Mouse (Mus musculus) small intestine, adult 2 months (tissue): ENCODE results near the gene Tjp1.

Experiments
- CTCF ChIP-seq: fragments of 200-500 bp; IDR thresholded peaks from 2 replicates; pipeline ENCODE4 v1.5.1; 2012; ENCODE audit warnings: low read depth, mild to moderate bottlenecking, control low read depth, inconsistent platforms, low read length, moderate library complexity, mixed read lengths; ENCODE audit not compliant: insufficient replicate concordance, insufficient read length; ENCODE audit errors: extremely low read depth
- POLR2A ChIP-seq: fragments of 200-500 bp; IDR thresholded peaks from 2 replicates; pipeline ENCODE4 v1.6.1; 2012; ENCODE audit warnings: low read depth, mild to moderate bottlenecking, control low read depth, inconsistent platforms, low read length, moderate library complexity

DNA sequence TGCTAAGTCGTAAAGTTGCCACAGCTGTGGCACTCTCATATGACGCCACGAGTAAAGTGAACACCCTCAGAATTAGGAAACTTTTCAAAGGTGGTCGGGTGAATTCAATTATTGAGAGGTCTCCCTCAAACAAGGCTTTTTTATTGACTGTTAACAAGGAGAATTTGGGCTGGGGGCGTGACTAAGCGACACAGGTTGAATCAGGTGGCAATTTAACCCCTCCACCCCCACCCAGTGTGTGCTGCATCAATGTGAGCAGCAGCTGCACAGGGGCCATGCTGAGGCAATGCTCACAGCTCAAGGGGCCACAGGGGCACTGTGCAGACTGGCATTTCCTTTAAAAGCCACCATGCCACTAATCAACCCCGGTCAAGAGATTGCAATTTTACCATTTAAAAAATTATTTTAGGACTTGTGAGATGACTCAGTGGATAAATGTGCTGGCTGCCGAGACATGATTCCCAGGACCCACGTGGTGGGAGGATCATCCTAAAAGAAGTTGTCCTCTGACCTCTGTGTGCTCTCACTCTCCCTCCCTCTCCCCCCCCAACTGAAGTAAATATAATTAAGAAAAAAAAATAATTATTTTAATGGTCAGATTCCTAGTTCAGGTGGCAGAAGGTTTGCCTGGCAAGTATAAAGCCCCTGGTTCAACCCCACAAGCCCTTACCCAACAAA lies 96.4 kb downstream of the Tjp1 start:
- no peak for TF ChIP-seq CTCF
- no peak for TF ChIP-seq POLR2A
